Mouse (Mus musculus) right cerebral cortex, postnatal 14 days (tissue): ENCODE results near the gene Prss50.

Source experiments
- DNase-seq: peaks from one replicate; pipeline ENCODE4 v3.0.0; 2022

Prss50 gene

GRCm38 (mm10) chr9:110875288-110875695, 17.5 kb downstream of the Prss50 start:
- no peak for DNase-seq

- no peak for DNase-seq
These were observed 19.6 kb downstream of the Prss50 start for GRCm38 (mm10) chr9:110877353-110877752.

GRCm38 (mm10) chr9:110877888-110878287, 20.1 kb downstream of the Prss50 start:
- no peak for DNase-seq

GRCm38 (mm10) chr9:110879191-110879920, 21.6 kb downstream of the Prss50 start, which contains the start of gene Als2cl:
Gene Als2cl (plus strand): TSS chr9:110879870.
- no peak for DNase-seq

- peak; percentile 35 for DNase-seq
These were observed 22.3 kb downstream of the Prss50 start, which contains the start of gene Tmie for GRCm38 (mm10) chr9:110879998-110880561. Gene Tmie (minus strand): TSS chr9:110880113.

GRCm38 (mm10) chr9:110880772-110881171, 23.0 kb downstream of the Prss50 start:
- no peak for DNase-seq

GRCm38 (mm10) chr9:110881953-110882352, 24.2 kb downstream of the Prss50 start:
- DNase-seq: no peak

GRCm38 (mm10) chr9:110887388-110888303, 29.9 kb downstream of the Prss50 start:
- no peak for DNase-seq

GRCm38 (mm10) chr9:110888935-110889334, 31.2 kb downstream of the Prss50 start:
- DNase-seq: no peak

- no peak for DNase-seq
These were observed 32.4 kb downstream of the Prss50 start for GRCm38 (mm10) chr9:110890026-110890783.

GRCm38 (mm10) chr9:110891077-110891828, 33.5 kb downstream of the Prss50 start:
- DNase-seq: no peak

GRCm38 (mm10) chr9:110892552-110892951, 34.8 kb downstream of the Prss50 start:
- no peak for DNase-seq

- no peak for DNase-seq
These were observed 35.7 kb downstream of the Prss50 start for GRCm38 (mm10) chr9:110893429-110893828.

GRCm38 (mm10) chr9:110895507-110895906, 37.7 kb downstream of the Prss50 start:
- no peak for DNase-seq

- DNase-seq: no peak
These were observed 38.2 kb downstream of the Prss50 start for GRCm38 (mm10) chr9:110895994-110896393.

- no peak for DNase-seq
These were observed 38.8 kb downstream of the Prss50 start for GRCm38 (mm10) chr9:110896595-110896994.

GRCm38 (mm10) chr9:110899451-110900008, 41.8 kb downstream of the Prss50 start:
- no peak for DNase-seq

GRCm38 (mm10) chr9:110901204-110901603, 43.4 kb downstream of the Prss50 start:
- no peak for DNase-seq

- no peak for DNase-seq
These were observed 44.5 kb downstream of the Prss50 start for GRCm38 (mm10) chr9:110902271-110902670.

- no peak for DNase-seq
These were observed 49.6 kb downstream of the Prss50 start for GRCm38 (mm10) chr9:110907201-110907837.
